Mouse (Mus musculus): ENCODE results near the gene Zfp541.

Zfp541 gene

DNA sequence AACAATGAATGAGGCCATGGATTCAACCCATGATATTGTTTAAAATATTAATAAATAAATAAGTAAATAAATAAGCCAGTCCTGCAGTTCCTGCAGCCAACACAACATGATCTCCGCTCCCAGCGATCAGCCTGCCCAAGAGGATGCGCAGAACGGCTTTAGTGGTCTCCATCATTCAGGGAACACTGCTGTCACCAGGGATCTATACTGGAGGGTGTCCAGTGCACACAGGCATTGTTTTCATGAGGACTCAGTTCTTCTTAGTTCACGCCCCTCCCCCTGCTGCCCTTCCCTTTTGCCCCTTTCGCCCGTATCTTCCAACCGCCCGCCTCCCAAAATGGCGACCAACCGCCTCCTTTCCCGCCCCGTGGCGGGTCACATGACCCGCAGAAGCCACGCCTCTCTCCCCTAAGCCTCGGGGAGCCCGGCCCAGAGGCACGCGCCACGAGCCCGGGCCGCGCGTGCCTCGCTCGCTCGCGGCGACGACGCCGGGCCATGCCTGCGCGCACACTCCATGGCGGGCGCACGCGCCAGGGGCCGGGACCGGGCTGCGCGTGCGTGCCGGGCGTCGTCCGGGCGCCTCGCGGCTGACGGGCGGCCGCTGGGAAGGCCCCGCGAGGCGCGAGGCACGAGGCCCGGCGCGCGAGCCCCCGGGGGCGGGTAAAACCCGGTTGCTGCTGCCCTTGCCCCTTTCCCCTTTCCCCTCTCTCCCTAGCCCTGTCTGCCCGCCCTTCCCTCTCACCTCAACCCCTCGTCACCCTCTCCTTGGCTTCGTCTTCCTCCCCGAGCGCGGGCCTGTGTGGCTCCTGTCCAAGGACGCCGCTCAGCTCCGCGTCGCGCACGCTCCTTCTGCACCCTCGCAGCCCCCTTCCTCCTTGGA is at the start of gene Zfp541:
Gene Zfp541, plus strand, starts transcription at position 596 of the 880 bp plus-strand sequence.
- in situ Hi-C loops (cut with MboI): no loop called here

GRCm38 (mm10) chr7:16012576-16013263 is 48.9 kb upstream of the Zfp541 start:
- in situ Hi-C loops (cut with MboI): no loop called here

DNA sequence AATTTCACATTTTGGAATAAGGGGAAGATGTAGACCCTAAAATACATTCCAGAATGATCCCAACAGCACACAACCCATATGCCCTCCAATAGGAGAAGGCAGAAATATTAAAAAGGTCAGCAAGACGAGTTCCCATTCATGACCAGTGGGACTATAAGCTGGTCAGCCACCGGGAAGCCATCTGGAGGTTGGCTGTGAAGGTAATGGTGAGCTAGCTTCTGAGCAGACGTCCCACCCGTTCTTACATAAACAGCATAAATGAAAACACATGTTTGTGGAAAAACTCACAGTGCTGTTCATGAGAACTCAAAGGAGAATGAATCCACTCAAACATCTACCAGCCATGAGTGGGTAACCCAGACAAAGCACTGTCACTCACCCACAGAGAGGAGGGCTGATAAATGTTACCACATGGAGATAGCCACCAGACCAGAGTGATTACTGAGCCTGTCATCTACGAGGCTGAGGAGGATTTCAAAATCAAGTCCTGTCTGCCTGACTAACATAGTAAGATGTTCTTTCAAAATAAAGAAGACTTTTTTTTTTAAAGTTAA is 47.8 kb upstream of the Zfp541 start:
- in situ Hi-C loops (cut with MboI): no loop called here

- in situ Hi-C loops (cut with MboI): no loop called here
Measured at GRCm38 (mm10) chr7:16014521-16015175, 47.0 kb upstream of the Zfp541 start.

DNA sequence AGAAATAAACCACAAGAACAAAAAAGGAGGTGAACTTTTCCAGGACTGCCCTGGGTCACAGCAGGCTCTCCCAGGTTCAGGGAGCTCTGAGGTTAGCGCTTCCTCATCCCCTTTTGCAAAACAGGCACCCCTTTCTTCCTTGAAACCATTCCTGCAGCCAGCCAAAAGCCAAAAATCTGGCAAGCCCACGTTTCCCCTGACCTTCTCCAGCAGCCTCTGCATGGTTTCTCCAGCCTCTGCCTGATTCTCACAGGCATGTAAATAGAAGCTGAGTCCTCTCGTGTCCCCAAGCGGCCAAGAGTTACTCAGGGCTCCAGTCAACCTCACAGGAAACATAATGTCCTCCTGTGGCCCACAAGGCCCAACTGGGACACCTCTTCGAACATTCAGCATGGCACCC is 46.2 kb upstream of the Zfp541 start:
- in situ Hi-C loops (cut with MboI): no loop called here

DNA sequence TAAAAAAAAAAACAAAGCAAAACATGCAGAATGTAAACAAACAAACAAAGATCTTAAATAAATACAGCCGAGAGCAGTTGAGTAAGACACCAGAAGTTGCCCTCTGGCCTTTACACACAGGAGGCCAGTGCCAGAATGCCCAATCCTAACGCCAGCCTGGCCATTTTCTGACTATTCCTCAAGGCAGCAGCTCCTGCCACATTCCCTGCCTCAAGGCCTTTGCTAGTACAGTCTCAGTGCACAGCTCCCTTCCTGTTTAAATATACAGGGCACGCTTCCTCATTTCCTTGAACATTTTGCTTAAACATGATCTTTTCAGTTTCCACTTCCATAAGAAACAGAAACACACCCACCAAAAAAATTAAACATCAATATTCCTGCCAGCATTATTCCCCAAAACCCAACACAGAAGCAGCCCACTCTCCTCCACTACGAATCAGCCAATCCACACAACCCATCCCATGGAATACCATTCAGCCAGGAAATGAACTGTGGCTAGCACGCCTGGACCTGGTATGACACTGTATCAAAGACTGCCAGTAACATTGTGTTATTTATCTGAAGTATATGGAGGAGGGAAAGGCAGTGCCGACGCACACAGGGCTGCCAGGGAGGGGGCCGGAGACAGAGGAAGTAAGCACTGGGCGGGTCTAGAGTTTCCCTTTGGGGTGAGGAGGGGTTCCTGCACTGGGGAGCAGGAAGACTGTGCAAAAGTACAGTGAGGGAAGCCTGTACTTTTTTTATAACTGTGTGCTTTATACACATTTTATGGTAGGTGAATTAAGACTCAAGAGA is 43.4 kb upstream of the Zfp541 start:
- in situ Hi-C loops (cut with MboI): no loop called here

- in situ Hi-C loops (cut with MboI): no loop called here
Measured at GRCm38 (mm10) chr7:16019256-16020094, 42.1 kb upstream of the Zfp541 start.

DNA sequence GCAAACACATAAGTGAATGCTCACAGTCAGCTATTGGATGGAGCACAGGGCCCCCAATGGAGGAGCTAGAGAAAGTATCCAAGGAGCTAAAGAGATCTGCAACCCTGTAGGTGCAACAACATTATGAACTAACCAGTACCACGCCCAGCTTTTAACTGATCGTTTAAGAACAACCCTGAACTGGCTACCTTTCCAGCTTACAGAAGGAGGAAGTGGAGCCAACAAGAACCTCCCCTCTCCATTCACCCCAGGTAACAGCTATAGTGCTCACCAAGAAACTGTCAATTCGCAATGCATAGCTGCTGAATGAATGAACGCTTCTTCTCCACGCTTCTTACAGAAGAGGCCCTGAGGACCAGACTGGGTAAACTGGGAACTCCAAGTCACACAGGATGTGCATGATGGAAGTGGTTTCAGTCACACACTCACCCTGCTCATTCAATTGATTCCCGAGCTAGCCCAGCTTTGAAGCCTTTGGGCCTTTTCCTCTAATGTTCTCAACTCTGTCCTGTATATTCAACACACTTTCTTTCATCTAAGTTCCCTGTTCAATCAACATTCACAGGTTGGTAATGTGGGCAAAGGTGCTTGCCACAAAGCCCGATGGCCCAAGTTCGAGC is 36.9 kb upstream of the Zfp541 start:
- in situ Hi-C loops (cut with MboI): no loop called here

- in situ Hi-C loops (cut with MboI): no loop called here
Measured at GRCm38 (mm10) chr7:16028102-16028927, 33.3 kb upstream of the Zfp541 start.

DNA sequence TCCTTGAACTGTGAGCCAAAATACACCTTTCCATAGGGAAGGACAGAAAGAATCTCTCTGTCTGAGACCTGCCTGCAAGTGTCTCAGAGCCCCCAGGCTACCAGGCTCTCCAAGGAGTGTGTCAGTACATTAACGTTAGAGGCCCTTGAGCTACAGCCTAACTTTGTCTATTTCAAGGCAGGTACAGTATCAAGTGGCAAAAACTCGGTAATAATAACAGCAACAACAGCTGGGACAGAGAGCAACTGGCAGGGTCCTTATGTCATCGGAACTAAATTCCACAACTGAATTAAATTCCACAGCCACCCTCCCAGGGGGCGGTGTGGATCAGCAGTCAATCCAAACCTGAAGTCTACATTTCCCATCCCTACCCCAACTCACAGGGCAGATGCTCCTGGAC is 30.5 kb upstream of the Zfp541 start:
- in situ Hi-C loops (cut with MboI): no loop called here

DNA sequence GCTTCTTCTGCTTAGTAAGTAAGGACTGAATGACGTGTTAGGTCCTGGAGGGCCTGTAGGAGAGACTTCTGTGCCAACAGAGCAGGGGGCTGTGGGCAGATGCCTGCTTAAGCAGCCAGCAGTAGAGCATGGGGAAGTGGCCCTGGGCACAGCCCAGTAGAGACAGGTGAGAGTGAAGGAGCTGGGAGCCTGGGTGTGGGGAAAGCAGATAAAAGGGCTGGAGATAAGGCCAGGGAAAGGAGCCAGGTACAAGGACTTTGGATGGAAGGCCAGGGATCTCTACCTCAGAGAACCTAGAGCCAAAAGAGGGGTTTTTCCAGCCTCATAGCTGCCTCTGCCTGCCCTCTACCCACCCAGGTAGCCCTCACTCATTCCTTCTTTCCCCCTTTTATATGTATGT is 28.6 kb upstream of the Zfp541 start:
- in situ Hi-C loops (cut with MboI): no loop called here

DNA sequence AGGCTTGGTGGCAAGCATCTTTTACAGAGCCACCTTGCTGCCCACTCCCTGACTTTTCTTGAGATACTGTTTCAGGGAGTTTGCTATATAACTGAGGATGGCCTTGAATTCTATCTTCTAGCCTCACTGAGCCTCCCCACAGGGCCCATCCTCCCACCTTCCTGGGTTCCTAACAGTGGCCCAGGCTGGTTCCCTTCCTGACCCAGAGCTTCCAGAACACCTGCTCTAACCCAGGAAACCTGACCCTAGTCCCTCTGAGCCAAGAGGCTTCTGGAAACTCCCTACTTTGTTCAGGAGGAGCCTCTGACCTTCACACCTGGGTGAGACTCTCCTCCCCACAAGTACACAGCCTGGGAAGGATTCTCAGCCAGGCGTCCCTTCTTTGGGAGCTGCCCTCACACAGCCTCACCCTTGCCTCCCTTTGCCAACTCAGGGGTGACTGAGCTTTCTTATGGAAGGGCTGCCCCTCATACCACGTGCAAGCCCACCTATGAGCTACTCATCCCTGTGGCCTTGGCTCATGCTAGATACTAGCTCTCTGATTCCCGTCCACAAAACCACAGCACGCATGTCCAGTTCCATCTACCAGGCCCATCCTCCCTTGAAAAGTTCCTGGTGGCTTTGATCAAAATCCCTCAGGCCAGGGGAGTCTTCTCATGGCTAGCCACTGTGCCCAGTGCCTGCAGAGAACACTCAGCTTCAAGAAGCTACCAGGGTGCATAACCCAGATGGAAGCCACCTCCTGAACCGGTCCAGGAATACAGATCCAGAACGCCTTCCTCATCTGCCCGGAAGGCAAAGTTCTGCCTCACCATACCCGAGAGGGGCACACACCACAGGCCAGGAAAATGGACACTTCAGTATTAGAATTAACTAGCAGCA is 27.8 kb upstream of the Zfp541 start:
- in situ Hi-C loops (cut with MboI): no loop called here

DNA sequence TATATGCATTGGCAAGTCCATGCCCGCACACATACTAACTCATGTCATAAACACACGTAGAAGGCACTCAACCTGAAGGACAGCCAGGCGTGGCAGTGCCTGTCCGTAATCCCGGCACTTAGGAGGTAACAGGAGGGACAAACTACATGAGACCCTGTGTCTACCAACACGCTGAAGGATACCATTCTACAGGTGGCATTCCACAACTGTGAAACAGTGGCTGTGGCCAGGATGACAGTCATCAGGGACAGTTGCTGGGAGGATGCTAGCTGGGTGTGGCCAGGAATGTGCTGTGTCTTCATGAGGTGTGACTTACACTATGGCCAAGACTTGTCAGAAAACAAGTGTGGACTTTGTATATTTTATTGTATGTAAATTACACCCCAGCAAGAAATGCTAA is 24.6 kb upstream of the Zfp541 start:
- in situ Hi-C loops (cut with MboI): no loop called here

- in situ Hi-C loops (cut with MboI): no loop called here
Measured at GRCm38 (mm10) chr7:16039363-16039762, 22.3 kb upstream of the Zfp541 start.

GRCm38 (mm10) chr7:16041208-16041607 is 20.4 kb upstream of the Zfp541 start:
- in situ Hi-C loops (cut with MboI): no loop called here

- in situ Hi-C loops (cut with MboI): no loop called here
Measured at GRCm38 (mm10) chr7:16042850-16043775, 18.5 kb upstream of the Zfp541 start.

DNA sequence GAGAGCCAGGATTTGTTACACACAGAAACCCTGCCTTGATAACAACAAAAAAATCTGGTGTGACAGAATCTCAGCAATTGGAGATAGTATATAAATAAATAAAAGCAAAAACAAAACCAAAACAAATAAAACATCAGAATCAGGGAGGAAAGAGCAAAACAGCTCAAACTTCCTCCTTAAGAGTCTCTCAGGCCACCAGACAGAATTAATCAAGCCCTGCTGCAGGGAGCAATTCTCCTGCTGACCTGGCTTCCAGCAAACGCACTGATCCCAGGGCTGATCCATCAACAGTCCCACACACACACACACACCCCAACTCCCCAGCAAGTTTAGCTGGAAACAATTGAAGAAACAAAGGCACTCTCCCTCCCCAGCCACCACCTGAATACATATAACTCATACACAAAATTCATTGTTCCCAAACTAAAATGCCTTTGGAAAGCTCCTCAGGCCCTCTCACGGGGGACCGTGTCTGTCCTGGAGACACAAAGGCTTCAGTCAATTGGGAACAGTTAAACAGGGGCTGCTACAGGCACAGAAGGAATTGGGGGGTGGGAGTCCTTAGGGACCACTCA is 17.7 kb upstream of the Zfp541 start:
- in situ Hi-C loops (cut with MboI): no loop called here

Data from mature B cell (primary cell).